Mouse (Mus musculus) common myeloid progenitor, adult 5-6 weeks (primary cell): ENCODE measurements around the gene Anxa7. TPM values are rescaled to one million over a fixed set of nuclear protein-coding genes. Genes with fewer than 3 reads are reported as not detected.

Experiments used
- ATAC-seq: replicated peaks from 2 replicates; pipeline ENCODE4 v1.8.0; 2016; ENCODE audit warnings: low read depth, mild to moderate bottlenecking, moderate TSS enrichment, inconsistent platforms; ENCODE audit not compliant: poor library complexity, severe bottlenecking
- total RNA-seq: library from RNA; stranded (forward); fragments of 200-1000, 187-1606 nt; gene quantifications from 2 replicates; pipeline ENCODE4 v1.2.3, GENCODE M21; 2017

Gene Anxa7
- total RNA-seq = 48.7 and 60.9 TPM in 2 replicates

DNA sequence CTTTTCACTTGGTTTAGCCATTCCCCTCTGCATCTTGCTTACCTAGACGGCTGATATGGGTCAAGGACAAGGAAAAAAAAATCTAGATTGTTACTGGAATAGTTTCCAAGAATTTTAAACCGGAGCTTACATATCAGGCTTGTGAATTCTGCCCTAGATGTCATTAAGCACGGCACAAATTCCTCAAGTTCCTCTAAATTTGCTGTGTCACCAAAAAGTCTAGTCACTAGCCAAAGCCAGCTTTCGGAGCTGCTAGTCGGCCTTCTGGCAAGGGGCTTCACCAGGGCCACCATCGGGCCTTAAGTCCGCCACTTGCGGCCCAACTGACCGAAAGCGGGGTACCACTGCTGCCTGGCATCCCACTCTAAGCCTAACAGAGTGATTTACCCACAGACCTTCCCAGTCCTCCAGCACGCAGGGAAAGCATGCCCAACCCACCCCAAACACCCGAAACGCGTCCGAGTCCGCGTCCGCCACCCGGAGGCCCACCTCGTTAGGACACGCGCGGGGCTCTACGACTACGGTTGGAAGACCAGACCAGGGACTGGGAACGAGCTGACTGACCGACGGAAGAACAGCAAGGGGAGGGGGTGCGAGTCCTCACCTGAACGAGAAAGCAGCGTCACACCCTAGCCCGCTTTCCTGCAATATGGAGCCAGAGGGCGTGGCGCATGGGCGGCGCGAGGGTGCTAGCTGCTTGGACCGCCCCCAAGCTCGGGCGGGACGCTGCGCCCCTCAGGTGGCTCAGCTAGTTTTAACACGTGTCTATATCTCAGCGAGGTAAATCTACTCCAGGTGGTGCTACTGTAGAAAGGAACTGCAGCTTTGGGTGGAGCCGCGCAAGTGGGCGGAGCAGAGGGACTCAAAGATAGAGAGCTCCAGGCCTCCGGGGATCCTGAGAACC lies at the start of gene Anxa7:
Gene Anxa7, minus strand, starts transcription at position 843 of the 904 bp plus-strand sequence.
- peak; percentile 80 for ATAC-seq

DNA sequence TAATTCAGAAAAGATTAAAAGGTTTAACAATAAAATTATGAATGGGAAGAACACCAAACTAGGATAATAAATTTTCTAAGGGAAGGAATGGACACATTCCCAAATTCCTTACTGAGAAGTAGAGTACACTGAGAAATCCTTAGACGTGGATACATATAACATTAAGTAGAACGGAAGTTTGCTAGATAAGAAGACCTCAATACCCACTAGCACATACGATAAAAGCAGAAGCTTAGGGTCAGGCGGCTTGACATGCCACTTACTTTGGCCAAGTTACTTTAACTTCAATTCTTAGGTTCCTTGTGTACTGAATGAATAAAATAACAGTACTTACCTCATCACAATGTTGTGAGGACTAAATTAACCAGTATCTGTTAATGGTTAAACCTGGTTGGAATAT lies 49.7 kb upstream of the Anxa7 start:
- ATAC-seq = no peak

DNA sequence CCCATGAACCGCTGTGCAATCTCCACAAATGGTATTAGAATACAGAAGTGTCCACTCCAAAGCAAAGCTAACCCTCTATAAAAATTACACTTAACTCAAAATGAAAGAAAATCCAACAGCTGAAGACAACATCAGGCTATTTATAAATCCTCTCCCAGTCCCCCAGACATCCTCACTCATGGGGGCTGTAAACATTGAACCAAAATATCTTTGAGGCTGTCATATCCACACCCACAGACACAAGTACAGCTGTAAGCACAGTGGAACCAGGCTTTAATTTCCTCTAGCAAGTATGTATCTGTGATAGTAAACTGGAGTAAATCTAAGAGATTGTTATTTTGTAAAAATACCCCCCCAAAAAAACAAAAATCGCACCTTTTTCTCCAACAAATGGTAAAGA lies 40.2 kb upstream of the Anxa7 start:
- no peak for ATAC-seq

DNA sequence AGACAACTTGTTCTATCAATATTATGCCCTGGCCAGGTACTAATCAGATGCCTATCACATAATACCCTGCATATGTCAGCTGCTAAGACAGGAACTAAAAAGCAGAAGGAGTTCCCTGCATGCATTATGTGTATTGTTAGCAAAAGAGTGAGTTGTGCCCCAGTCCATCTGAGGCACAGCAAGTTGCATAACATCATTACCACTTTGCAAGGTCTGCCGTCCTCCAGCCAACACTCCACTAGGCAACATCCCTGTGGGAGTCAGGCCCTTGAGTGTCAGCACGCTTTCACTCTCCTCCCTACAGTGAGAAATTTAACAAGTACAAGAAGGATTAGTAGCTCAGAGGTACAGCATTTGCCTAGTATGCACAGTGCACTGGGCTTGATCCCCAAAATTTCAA lies 28.5 kb upstream of the Anxa7 start:
- ATAC-seq = no peak

DNA sequence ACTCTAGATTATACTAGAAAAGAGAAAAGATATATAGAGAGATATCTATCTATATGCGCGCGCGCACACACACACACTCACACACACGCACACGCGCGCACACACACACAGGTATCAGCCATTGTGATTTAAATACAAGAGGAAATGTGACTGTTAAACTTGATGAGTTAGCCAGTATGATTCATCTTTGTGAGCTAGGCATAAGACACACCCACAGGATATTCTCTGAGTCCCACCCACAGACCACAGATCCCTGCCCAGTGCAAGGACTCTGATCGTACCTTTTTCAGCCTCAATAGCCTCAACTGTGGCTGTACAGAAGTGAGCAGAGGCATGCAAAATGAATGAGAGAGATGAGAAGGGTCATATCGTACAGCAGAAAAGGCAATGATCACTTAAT lies 23.0 kb upstream of the Anxa7 start:
- peak; percentile 90 for ATAC-seq

DNA sequence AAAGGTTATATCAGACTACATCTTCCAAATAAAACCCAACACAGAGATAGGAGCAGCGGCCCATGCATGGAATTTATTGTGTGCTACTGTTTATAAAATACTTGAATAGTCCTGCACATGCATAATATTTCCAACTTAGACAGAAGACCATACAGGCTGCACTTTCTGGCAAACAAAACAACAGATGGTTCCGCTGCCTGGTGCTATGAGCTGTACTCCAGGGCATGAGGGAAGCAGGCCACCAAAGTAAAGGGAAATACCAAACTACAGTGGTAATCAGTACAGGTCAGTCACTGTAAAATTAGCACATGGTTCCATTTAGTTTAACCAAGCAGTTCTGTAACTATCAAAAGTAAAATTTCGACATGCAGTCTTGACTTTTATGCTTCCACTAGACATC lies 20.0 kb upstream of the Anxa7 start:
- no peak for ATAC-seq

DNA sequence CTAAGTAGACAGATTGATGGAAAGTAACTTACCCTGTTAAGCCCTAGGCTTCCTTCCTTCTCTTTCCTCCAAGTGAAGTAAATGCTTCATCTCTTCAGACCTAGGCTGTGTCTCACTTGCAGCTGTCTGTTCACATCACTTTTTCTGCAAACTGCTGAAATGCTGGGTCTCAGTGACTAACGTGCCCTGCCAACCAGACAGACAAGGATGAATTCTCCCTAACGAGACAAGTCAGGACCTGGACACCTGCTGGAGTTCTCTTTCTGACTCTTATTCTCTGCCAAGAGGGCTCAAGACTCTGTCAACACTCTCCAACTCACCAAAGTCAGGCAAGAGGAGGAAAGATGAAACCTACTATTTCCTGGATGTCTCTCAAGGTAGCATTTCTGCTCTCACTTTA lies 16.7 kb upstream of the Anxa7 start, which contains the start of gene Mss51:
Gene Mss51, minus strand, starts transcription at position 299 of the 400 bp plus-strand sequence.
- no peak for ATAC-seq

DNA sequence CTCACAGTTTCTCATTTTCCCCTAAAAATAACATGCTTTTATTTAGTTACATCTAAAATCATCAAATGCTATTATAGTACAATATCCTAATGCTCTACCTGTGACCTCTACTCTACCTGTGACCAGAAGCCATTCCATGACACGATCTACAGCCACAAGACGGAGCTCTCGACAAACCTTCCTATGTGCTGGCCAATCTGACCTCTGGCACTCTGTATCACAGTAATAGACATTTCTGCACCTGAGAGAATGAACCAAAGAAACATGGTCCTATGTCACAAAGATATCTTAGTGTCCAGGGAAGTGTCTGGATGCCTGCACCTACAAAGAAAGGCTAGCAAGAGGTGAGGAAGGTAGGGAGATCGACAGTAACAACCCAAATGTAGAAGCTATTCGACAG lies 6.1 kb upstream of the Anxa7 start:
- no peak for ATAC-seq

DNA sequence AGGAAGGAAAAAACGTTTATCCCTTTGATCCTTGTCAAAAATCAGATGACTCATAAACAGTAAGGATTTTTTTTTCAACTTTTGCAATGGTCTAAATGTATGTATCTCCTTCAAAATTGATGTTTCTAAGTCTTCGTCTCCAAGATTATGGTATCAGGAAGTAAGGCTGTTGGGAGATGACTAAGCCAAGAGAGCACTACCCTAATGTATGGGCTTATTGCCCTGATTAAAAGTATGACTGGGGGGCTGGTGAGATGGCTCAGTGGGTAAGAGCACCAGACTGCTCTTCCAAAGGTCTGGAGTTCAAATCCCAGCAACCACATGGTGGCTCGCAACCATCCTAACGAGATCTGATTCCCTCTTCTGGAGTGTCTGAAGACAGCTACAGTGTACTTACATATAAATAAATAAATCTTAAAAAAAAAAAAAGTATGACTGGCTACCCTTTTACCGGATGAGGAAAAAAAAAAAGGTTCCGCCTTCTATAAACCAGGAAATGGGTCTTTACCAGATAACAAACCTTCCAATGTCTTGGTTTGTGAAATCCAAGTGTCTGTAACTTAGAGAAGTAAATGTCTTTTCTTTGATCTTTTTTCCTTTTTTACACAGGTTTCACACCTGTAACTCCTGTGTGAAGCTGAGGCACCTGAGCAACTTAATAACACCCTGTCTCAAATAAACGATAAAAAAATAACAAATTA lies 2.3 kb upstream of the Anxa7 start:
- ATAC-seq = no peak

DNA sequence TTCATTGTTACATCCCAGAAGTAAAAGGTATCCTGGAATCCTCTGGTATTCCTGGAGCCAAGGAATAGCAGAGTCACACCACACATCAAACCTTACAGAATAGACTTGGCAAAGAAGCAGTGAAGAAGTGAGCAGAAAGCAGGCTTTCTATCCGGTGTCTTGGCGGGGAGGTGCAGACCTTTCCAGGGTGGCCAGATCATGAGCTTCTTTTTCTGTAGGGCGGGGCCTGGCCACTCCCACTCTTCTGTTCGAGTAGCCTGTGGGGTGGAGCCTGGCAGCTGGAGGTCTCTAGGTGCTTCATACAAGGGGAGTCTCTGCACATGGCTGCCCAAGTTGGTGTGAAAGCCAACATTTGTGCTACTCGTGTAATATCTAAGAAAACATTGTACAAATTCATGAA lies 1.3 kb upstream of the Anxa7 start:
- ATAC-seq = peak; percentile 37; the same call in 1 of the 2 replicates

DNA sequence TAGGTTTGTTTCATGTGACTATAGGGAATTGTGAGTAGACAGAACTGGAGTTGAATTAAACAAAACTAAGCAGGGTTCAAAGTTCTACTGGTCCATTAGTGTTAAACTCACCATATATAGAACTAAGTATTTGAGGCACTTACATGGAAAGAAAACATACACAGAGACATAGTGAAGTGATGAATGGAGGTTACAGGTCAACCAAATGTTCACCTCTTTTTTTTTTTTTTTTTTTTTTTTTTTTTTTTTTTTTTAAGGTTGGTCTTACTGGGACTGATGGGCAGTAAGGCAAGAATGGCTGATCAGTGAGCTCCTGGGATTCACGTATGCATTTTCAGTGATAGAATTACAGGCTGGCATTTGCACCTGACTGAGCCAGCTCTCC lies 254 bp upstream of the Anxa7 start:
- no peak for ATAC-seq

DNA sequence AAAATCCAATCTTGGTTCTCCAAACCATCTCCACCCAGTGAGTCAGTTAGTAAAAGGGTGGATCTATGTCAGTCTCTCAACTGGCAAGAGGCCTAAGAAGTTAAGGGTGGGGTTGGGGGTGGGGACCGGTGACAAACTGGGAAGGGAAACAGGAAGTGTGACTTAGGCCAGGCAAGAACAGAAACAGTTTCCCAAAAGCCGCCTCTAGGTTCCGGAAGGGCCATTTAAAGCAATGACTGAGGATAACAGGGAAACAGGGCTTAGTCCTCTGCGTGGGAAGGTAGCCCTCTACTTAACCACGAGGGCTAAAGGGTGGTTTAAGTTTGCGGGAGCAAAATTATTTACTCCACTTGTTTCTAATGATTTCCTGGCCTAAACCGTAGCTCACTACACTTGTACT lies 1.1 kb downstream of the Anxa7 start:
- peak; percentile 61 for ATAC-seq

DNA sequence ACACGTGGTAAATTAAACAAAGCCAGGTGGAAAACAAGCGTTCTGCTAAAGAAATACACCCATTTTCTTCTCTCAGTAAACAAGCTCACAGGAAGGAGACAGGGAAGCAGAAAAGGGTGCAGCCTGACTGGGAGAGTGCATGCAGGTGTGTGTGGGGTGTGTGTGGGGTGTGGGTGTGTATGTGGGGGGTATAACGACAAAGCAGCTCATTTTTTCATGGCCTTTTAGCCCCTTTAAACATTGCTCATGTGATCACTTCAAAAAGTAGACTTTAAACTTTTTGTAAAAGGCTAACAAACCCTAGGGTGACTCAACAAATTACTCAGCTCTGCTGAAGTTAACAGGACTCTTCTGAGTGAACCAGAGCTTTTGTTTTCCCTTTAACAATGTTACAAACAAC lies 1.5 kb downstream of the Anxa7 start:
- ATAC-seq = peak; percentile 4; the same call in 1 of the 2 replicates

DNA sequence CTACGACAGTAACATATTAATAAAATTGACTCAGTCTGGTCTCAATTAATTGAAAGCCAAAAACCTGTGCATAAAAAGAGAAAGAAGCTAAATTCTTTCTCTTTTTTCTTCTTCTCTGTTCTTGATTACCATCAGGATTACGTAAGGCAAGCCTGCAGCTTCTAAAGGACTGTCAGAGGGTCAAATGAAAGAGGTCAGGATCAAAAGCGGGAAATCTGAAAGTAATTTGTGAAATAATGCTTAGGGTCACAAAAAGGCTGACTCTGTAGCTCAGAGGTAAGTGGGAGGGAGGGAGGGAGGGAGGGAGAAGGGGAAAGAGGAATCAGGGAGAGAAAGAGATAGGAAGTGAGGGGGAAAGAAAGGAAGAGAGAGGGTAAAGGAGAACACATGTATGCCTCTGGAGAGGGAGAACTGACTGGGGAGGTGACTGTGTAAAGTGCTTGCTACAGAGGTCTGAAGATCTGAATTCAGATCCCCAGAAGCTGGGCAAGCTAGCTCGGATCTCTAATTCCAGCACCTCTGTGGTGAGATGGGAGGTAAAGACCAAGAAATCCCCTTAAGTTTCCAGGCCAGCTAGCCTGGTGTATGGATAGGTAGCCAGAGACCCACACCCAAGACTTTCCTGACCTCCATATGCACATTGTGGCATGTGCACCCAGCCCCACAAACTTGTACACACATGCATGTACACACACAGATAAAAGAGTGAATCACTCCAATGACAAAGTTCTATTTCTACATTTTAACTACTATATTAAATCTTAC lies 2.5 kb downstream of the Anxa7 start:
- no peak for ATAC-seq

DNA sequence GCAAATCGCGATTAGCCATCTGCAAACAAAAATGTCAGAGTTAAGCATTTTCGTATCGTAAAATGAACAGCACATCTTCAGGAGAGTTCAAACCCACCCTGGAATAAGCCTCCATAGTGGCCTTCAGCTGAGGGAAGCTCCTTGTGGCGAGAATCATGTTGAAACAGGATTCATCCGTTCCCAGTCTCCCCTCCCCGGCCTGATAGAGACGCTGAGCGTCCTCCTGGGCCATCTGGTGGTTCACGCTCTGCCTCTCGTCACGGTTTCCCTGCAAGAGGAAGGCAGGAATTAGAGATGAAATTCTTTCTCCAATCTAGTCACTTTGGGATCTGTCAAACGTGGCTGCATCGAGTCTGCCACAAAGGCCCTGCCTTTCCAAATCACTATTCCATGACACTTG lies 19.7 kb downstream of the Anxa7 start:
- ATAC-seq = no peak

DNA sequence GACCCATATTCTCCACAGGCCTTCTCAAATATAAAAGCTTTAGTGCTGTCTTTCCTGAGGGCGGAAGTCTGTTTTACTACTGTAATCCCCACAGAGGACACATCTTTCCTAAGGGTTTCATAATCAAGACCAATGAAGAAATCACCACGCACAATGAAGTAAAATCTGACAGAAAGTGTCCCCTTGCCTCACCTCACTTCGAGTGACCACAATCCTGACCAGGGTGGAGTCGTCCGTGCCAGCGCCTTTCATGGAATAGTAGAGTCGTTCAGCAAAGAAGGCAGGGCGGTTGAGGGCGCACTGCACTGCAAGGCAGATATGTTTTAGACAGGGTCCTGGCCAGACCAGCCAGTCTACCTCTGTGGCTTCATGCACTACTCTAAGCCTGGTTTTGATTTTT lies 21.6 kb downstream of the Anxa7 start:
- no peak for ATAC-seq

DNA sequence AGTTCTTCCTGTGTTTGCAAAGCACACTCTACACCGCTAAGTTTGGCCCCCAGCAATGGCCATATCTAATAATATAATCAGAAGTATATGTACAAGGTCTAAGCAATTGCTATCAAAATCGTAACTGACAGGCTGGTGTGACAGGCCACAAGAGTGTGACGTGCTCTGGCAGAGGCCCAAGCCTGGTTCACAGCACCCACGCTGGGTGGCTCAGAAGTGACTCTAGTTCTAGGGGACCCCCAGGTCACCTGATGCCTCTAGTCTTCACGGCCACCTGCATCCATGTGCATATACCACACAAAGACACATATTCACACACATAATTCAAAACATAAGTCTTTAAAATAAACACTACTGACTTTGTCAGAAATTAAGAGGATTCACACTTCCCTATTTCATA lies 27.0 kb downstream of the Anxa7 start:
- no peak for ATAC-seq

DNA sequence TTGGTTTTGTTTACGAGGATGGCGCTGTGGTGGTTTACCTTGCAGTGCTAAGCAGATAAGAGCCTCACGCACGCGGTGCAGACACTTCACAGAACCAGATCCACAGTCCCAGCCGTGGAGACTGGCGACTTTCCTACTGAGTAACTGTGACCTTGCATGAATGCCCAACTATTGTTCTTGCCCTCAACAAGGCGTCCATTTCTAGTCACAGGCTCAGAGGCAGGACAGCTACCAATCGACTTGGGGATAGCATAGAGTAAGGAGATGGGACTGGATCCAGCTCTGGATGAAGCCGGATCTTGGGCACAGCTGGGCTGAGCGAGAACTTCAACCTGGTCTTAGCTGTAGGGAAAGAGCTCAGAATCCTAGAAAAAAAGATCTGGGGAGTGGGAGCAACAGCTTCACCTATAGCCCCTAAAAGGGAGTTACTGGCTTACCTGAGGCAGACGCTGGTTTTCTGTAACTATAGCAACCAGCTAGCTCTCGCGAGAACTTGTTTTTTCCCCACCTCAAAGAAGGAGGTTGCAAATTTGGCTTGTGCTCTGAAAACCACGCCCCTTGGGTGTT lies 28.1 kb downstream of the Anxa7 start, which contains the start of gene Cfap70:
Gene Cfap70, minus strand, starts transcription at position 462 of the 567 bp plus-strand sequence.
- peak; percentile 73 for ATAC-seq

DNA sequence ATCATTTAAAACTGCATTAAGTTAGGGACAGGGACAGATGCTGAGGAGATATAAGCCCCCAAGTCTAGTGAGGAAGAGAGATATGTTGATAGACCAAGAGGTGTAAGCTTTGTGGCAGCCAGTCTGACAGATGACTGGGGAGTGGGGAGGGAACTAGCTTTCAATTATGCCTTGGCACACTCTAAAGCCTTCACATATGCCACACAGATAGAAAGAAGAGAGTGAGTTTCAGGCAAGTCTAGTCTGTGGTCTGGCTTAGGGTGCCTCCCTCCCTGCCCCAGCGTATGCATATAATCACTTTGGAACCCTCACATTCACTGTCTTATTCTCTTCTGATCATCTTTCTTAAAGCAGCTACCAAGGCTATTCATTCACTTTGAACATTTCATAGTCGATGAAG lies 28.6 kb downstream of the Anxa7 start:
- ATAC-seq = peak; percentile 43; the same call in 1 of the 2 replicates

DNA sequence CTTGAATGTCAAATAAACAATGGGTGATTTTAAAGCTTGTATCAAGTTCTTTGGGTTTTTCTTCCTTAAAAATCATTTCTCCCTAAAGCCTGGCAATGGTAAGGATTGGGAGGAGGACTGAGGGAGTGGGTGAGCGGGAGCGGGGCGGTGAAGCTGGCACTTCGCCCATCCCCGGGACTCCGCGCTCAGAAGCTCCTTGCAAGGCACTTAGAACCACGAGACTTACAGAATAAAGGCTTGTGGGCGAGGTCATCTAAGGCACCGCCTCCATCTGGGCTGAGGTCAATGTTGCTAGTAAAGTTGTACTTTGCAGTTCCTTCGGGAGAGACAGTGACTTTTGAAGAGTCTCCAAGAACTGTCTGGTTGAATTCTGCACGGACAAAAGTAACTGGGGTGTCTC lies 32.7 kb downstream of the Anxa7 start:
- ATAC-seq = no peak
